Mouse (Mus musculus): ENCODE measurements around the gene Ankrd23. TPM values are rescaled to one million over a fixed set of nuclear protein-coding genes. Genes with fewer than 3 reads are reported as not detected.

Gene Ankrd23
- polyA plus RNA-seq, 2 experiments: 11.6 to 27.4 TPM

GRCm38 (mm10) chr1:36518259-36518658 lies 18.4 kb downstream of the Ankrd23 start:
- ATAC-seq (ENCODE audit: low FRiP score, low read depth) (no peak), DNase-seq (ENCODE audit: low spot score) (no peak)
- Histone ChIP-seq H3K36me3 (ENCODE audit: control insufficient read depth, insufficient read depth, low read length) (peaks cover 57% of the 10 kb centered on the region), H3K4me3 (replicated peaks; ENCODE audit: low read length) (no peak overlapping the region), H3K27me3 (ENCODE audit: control insufficient read depth, insufficient read depth, low read length) (no peaks in the 10 kb centered on the region), H3K9ac (ENCODE audit: low read depth, low read length, severe bottlenecking) (no peak overlapping the region), H3K9me3 (ENCODE audit: control insufficient read depth, low read length) (no peaks in the 10 kb centered on the region), H3K27ac (replicated peaks; ENCODE audit: low read depth, low read length) (no peak overlapping the region), H3K4me1 (ENCODE audit: control insufficient read depth, insufficient read depth, low read length) (peaks cover 19% of the 10 kb centered on the region), H3K4me2 (replicated peaks; ENCODE audit: low read depth, low read length, severe bottlenecking) (no peak overlapping the region)
- 81% methylated on average over 3 of the region's 3 CpGs for WGBS
- no peak for TF ChIP-seq POLR2A (IDR thresholded peaks at IDR 0.05; ENCODE audit: borderline replicate concordance, extremely low read depth, insufficient read depth, insufficient read length)

- DNase-seq (ENCODE audit: low spot score): peak; percentile 18
- WGBS: 40% methylated on average over 2 of the region's 2 CpGs
Observed at GRCm38 (mm10) chr1:36513718-36514117, 23.0 kb downstream of the Ankrd23 start.

GRCm38 (mm10) chr1:36513310-36513709 lies 23.4 kb downstream of the Ankrd23 start:
- Histone ChIP-seq H3K9ac (ENCODE audit: low read depth, low read length, severe bottlenecking) (peak overlapping the region; percentile 84), H3K4me1 (ENCODE audit: control insufficient read depth, insufficient read depth, low read length) (peaks cover 19% of the 10 kb centered on the region), H3K4me3 (replicated peaks; ENCODE audit: low read length) (peak overlapping the region; percentile 94), H3K27me3 (ENCODE audit: control insufficient read depth, insufficient read depth, low read length) (no peaks in the 10 kb centered on the region), H3K36me3 (ENCODE audit: control insufficient read depth, insufficient read depth, low read length) (peaks cover 19% of the 10 kb centered on the region), H3K4me2 (replicated peaks; ENCODE audit: low read depth, low read length, severe bottlenecking) (peak overlapping the region; percentile 93), H3K9me3 (ENCODE audit: control insufficient read depth, low read length) (no peaks in the 10 kb centered on the region), H3K27ac (replicated peaks; ENCODE audit: low read depth, low read length) (no peak overlapping the region)
- ATAC-seq (ENCODE audit: low FRiP score, low read depth) (no peak), DNase-seq (ENCODE audit: low spot score) (peak; percentile 38)
- no peak for TF ChIP-seq POLR2A (IDR thresholded peaks at IDR 0.05; ENCODE audit: borderline replicate concordance, extremely low read depth, insufficient read depth, insufficient read length)
- 0% methylated on average over 1 of the region's 1 CpGs for WGBS

More at GRCm38 (mm10) chr1:36513718-36514117, 23.0 kb downstream of the Ankrd23 start:
- Histone ChIP-seq H3K36me3 (ENCODE audit: control insufficient read depth, insufficient read depth, low read length) (peaks cover 22% of the 10 kb centered on the region), H3K4me1 (ENCODE audit: control insufficient read depth, insufficient read depth, low read length) (peaks cover 19% of the 10 kb centered on the region), H3K27ac (replicated peaks; ENCODE audit: low read depth, low read length) (no peak overlapping the region), H3K9ac (ENCODE audit: low read depth, low read length, severe bottlenecking) (no peak overlapping the region), H3K4me2 (replicated peaks; ENCODE audit: low read depth, low read length, severe bottlenecking) (peak overlapping the region; percentile 93), H3K9me3 (ENCODE audit: control insufficient read depth, low read length) (no peaks in the 10 kb centered on the region), H3K27me3 (ENCODE audit: control insufficient read depth, insufficient read depth, low read length) (no peaks in the 10 kb centered on the region), H3K4me3 (replicated peaks; ENCODE audit: low read length) (peak overlapping the region; percentile 94)
- no peak for TF ChIP-seq POLR2A (IDR thresholded peaks at IDR 0.05; ENCODE audit: borderline replicate concordance, extremely low read depth, insufficient read depth, insufficient read length)
- ATAC-seq (ENCODE audit: low FRiP score, low read depth): no peak

DNA sequence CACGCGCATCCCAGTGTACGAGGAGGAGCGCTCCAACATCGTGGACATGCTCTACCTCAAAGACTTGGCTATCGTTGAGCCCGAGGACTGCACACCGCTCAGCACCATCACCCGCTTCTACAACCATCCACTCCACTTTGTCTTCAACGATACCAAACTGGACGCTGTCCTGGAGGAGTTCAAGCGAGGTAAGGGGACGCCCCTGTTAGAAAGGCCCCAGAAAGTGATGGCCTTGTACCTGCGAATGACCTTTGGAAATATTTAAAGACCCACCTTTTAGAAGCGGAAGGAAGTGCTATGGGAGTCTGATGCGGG lies 23.8 kb downstream of the Ankrd23 start:
- no peak for ATAC-seq (ENCODE audit: low FRiP score, low read depth)
- WGBS: 1% methylated on average over 16 of the region's 16 CpGs
- no peak for TF ChIP-seq POLR2A (IDR thresholded peaks at IDR 0.05; ENCODE audit: borderline replicate concordance, extremely low read depth, insufficient read depth, insufficient read length)
- peak overlapping the region; percentile 99 for H3K27ac ChIP-seq (replicated peaks; ENCODE audit: low read depth, low read length)
- H3K9me3 ChIP-seq (ENCODE audit: control insufficient read depth, low read length): no peaks in the 10 kb centered on the region
- peaks cover 19% of the 10 kb centered on the region for H3K4me1 ChIP-seq (ENCODE audit: control insufficient read depth, insufficient read depth, low read length)
- peaks cover 18% of the 10 kb centered on the region; the same call in 1 of the 2 replicates for H3K36me3 ChIP-seq (ENCODE audit: control insufficient read depth, insufficient read depth, low read length)
- DNase-seq (ENCODE audit: low spot score): no peak
- H3K4me2 ChIP-seq (replicated peaks; ENCODE audit: low read depth, low read length, severe bottlenecking): peak overlapping the region; percentile 93
- H3K9ac ChIP-seq (ENCODE audit: low read depth, low read length, severe bottlenecking): peak overlapping the region; percentile 84
- H3K4me3 ChIP-seq (replicated peaks; ENCODE audit: low read length): peak overlapping the region; percentile 94
- H3K27me3 ChIP-seq (ENCODE audit: control insufficient read depth, insufficient read depth, low read length): no peaks in the 10 kb centered on the region

- TF ChIP-seq POLR2A (IDR thresholded peaks at IDR 0.05; ENCODE audit: borderline replicate concordance, extremely low read depth, insufficient read depth, insufficient read length): no peak
- ATAC-seq (ENCODE audit: low FRiP score, low read depth): peak; percentile 70
- Histone ChIP-seq H3K36me3 (ENCODE audit: control insufficient read depth, insufficient read depth, low read length) (peaks cover 22% of the 10 kb centered on the region; the same call in 1 of the 2 replicates), H3K4me3 (replicated peaks; ENCODE audit: low read length) (peak overlapping the region; percentile 94), H3K27me3 (ENCODE audit: control insufficient read depth, insufficient read depth, low read length) (no peaks in the 10 kb centered on the region), H3K4me1 (ENCODE audit: control insufficient read depth, insufficient read depth, low read length) (peaks cover 19% of the 10 kb centered on the region), H3K9me3 (ENCODE audit: control insufficient read depth, low read length) (no peaks in the 10 kb centered on the region), H3K9ac (ENCODE audit: low read depth, low read length, severe bottlenecking) (peak overlapping the region; percentile 84), H3K27ac (replicated peaks; ENCODE audit: low read depth, low read length) (peak overlapping the region; percentile 99), H3K4me2 (replicated peaks; ENCODE audit: low read depth, low read length, severe bottlenecking) (peak overlapping the region; percentile 93)
- under 1% methylated on average over 42 of the region's 126 CpGs for WGBS
- DNase-seq (ENCODE audit: low spot score): peak; percentile 22
Observed at GRCm38 (mm10) chr1:36512089-36512965, 24.4 kb downstream of the Ankrd23 start.

Measured in limb, embryonic 14.5 days (tissue).